8 mouse cellular contexts compared by ENCODE assay signal in the genomic region with DNA sequence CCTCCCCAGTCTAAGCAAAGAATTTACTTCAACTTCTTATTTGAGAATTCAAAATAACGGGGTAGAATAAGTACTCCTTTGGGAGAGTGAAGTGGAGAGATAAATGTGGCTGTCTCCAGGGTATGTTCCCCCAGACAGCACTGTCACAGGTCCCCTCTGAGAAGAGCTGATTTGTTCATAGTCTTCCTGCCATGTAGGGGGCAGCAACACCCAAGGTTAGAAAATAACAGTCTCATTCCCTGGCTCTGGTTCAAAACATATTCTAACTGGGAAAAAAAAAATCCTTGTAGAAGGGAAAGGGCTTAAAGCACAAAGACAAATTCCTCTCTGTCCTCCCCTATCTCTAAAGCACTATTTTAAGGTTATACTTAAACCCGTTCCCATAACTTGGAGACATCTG.
DNase-seq lines count a peak whose midpoint lies in the region; ATAC-seq and TF ChIP-seq lines count a peak whose summit lies in the region.
"Had no signal": no experiment of that assay in that cellular context is flagged by ENCODE, and none has a peak within 500 bp of the region (broad histone marks: within the 10 kb centered on the region; RNA-seq: fewer than 3 reads in every experiment).

No protein-coding gene starts in this region.

- H3K9me3 ChIP-seq in kidney, postnatal 0 days (replicated peaks; ENCODE audit: low read length): no peaks in the 10 kb centered on the region
- H3K9me3 ChIP-seq in kidney, embryonic 14.5 days (ENCODE audit: control insufficient read depth, low read length): no peaks in the 10 kb centered on the region
- no peaks in the 10 kb centered on the region for H3K9me3 ChIP-seq in limb, embryonic 10.5 days (replicated peaks)
- H3K9me3 ChIP-seq: lung, embryonic 15.5 days had no signal

- no peak overlapping the region for H3K27ac ChIP-seq in kidney, postnatal 0 days
- H3K27ac ChIP-seq in kidney, embryonic 14.5 days (ENCODE audit: low read depth, low read length): no peak overlapping the region
- no peak overlapping the region for H3K27ac ChIP-seq in limb, embryonic 10.5 days
- H3K27ac ChIP-seq: lung, embryonic 15.5 days had no signal

- peak; percentile 59 for TF ChIP-seq CTCF in kidney, postnatal 0 days (IDR thresholded peaks at IDR 0.05; ENCODE audit: low read depth)

- DNase-seq in kidney, postnatal 0 days (ENCODE audit: low spot score): peak; percentile 73
- DNase-seq in testis, postnatal 10 days (ENCODE audit: low spot score): peak; percentile 45
- no peak for DNase-seq in testis, postnatal 14 days (ENCODE audit: low spot score)
- peak; percentile 11 to 12 for DNase-seq in kidney, postnatal 4 days
- DNase-seq in limb, embryonic 10.5 days (ENCODE audit: low spot score): no peak
- no peak for DNase-seq in cerebellum, adult 11 months

- H3K36me3 ChIP-seq in kidney, postnatal 0 days (ENCODE audit: insufficient read depth, low read length): no peaks in the 10 kb centered on the region
- H3K36me3 ChIP-seq in kidney, embryonic 14.5 days (ENCODE audit: control insufficient read depth, insufficient read depth, low read length): no peaks in the 10 kb centered on the region
- no peaks in the 10 kb centered on the region for H3K36me3 ChIP-seq in limb, embryonic 10.5 days
- H3K36me3 ChIP-seq: lung, embryonic 15.5 days had no signal

- WGBS in kidney, postnatal 0 days: 41% methylated on average over 2 of the region's 2 CpGs
- 54% methylated on average over 2 of the region's 2 CpGs for WGBS in kidney, embryonic 14.5 days
- 67% methylated on average over 2 of the region's 2 CpGs for WGBS in limb, embryonic 10.5 days

- no peaks in the 10 kb centered on the region for H3K27me3 ChIP-seq in kidney, postnatal 0 days (ENCODE audit: insufficient read depth, low read length)
- no peaks in the 10 kb centered on the region for H3K27me3 ChIP-seq in kidney, embryonic 14.5 days (ENCODE audit: control insufficient read depth, insufficient read depth, low read length)
- H3K27me3 ChIP-seq in limb, embryonic 10.5 days (ENCODE audit: low read depth, poor library complexity, severe bottlenecking): no peaks in the 10 kb centered on the region
- H3K27me3 ChIP-seq: lung, embryonic 15.5 days had no signal

- no peak overlapping the region for H3K4me2 ChIP-seq in kidney, postnatal 0 days (ENCODE audit: low read length)
- H3K4me2 ChIP-seq in kidney, embryonic 14.5 days (replicated peaks; ENCODE audit: low read depth, low read length): no peak overlapping the region
- H3K4me2 ChIP-seq: lung, embryonic 15.5 days had no signal

- no peak overlapping the region for H3K4me3 ChIP-seq in kidney, postnatal 0 days (replicated peaks; ENCODE audit: low read depth, low read length)
- H3K4me3 ChIP-seq in kidney, embryonic 14.5 days (ENCODE audit: low read length): no peak overlapping the region
- H3K4me3 ChIP-seq in limb, embryonic 10.5 days: no peak overlapping the region
- H3K4me3 ChIP-seq: lung, embryonic 15.5 days had no signal

- no peak overlapping the region for H3K9ac ChIP-seq in kidney, postnatal 0 days (ENCODE audit: low read depth, low read length)
- H3K9ac ChIP-seq in kidney, embryonic 14.5 days (ENCODE audit: low read depth, low read length): no peak overlapping the region
- H3K9ac ChIP-seq: lung, embryonic 15.5 days had no signal

- no peaks in the 10 kb centered on the region for H3K4me1 ChIP-seq in kidney, postnatal 0 days (replicated peaks; ENCODE audit: insufficient read depth, low read length)
- no peaks in the 10 kb centered on the region for H3K4me1 ChIP-seq in kidney, embryonic 14.5 days (ENCODE audit: control insufficient read depth, insufficient read depth, low read length)
- H3K4me1 ChIP-seq in limb, embryonic 10.5 days: no peaks in the 10 kb centered on the region

- ATAC-seq in kidney, postnatal 0 days (replicated peaks; ENCODE audit: low FRiP score, low read depth): no peak
- no peak for ATAC-seq in kidney, embryonic 14.5 days (ENCODE audit: low FRiP score, low TSS enrichment)

Comparison
In these comparisons a context has a peak if more than half of its experiments do, and no peak if none do; other contexts are left out.
1. DNase-seq: peak in kidney, postnatal 0 days (single experiment), testis, postnatal 10 days (single experiment) and kidney, postnatal 4 days (2 of 2); none in testis, postnatal 14 days (single experiment), limb, embryonic 10.5 days (single experiment) and cerebellum, adult 11 months (single experiment).